Mouse (Mus musculus) CD8-positive naive resting alpha-beta T cell, adult 2 months (primary cell): ENCODE measurements around the gene Skap1.

Source experiments
- DNase-seq, 2 experiments: peaks; one replicate each; pipeline ENCODE4 v3.0.0; 2022; ENCODE audit warnings: low read depth in 2 of 2, low spot score in 2 of 2

The Skap1 gene

GRCm38 (mm10) chr11:96553091-96553490, 88.7 kb downstream of the Skap1 start:
- DNase-seq, result peak; percentile 42 to 62

GRCm38 (mm10) chr11:96560229-96560628, 95.8 kb downstream of the Skap1 start:
- DNase-seq, result no peak

- DNase-seq, result peak in 1 of 2 experiments; percentile 5
Measured at GRCm38 (mm10) chr11:96564088-96564487, 99.7 kb downstream of the Skap1 start.

DNA sequence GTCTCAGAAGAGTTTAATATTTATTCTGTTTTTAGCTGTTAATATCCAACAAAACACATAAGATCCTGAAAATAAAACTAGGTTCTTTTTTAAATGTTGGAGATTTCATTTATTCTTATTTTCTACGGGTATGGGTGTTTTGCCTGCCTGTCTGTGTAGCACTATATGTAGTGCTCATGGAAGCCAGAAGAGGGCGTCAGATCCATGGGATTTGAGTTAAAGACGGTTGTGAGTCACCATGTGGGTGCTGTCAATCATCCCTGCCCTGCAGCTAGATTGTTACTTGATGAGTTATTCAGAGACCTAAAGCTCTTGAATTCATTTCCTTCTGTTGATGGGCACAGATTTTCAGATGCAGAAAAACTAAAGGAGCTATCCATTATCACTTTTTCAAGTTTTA, 108.1 kb downstream of the Skap1 start:
- DNase-seq, result no peak

- no peak for DNase-seq
Measured at GRCm38 (mm10) chr11:96576491-96577427, 112.4 kb downstream of the Skap1 start.

- no peak for DNase-seq
Measured at GRCm38 (mm10) chr11:96578551-96579283, 114.3 kb downstream of the Skap1 start.

GRCm38 (mm10) chr11:96581604-96582384, 117.4 kb downstream of the Skap1 start:
- DNase-seq, result peak; percentile 22 to 45

- DNase-seq, result no peak
Measured at GRCm38 (mm10) chr11:96582595-96582994, 118.2 kb downstream of the Skap1 start.

- no peak for DNase-seq
Measured at GRCm38 (mm10) chr11:96589828-96590227, 125.4 kb downstream of the Skap1 start.

DNA sequence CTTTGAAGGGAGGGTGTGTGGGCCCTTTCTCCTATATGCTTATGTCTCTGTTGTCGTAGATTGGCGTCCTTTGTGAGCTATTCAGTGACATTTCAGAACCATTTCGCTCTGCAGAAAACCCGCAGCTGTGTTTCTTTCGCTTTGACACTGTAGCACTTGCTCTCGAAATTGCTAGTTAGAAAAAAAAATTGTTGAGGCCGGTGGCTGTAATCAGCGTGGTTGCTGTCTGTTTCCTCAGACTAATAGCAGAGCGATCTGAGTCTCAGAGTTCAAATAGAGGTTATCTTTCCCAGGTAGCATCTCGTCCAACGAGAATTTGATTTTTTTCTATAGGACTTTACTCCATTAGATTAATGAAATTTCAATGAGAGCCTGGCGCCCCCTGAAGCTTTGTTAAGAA, 131.5 kb downstream of the Skap1 start:
- DNase-seq, result no peak

DNA sequence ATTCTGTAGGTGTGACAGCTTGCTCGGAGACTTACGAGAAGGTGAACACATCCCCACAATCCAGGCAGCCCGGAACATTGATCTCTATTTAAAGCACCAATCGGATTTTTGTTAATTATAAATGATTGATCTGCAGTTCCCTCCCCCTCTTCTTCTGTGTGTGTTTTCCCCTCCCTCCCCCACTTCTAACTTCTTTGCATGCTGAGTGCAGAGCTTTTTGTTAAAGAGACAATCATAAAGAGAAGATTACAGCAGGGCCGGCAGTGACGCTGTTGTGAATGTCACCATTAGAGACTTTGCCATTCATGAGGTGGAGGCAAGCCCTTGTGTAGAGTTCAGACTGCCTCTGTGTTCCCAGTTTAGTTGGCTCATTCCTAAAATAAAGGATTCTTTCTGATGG, 131.9 kb downstream of the Skap1 start:
- no peak for DNase-seq

GRCm38 (mm10) chr11:96602806-96603205, 138.4 kb downstream of the Skap1 start:
- DNase-seq, result no peak

DNA sequence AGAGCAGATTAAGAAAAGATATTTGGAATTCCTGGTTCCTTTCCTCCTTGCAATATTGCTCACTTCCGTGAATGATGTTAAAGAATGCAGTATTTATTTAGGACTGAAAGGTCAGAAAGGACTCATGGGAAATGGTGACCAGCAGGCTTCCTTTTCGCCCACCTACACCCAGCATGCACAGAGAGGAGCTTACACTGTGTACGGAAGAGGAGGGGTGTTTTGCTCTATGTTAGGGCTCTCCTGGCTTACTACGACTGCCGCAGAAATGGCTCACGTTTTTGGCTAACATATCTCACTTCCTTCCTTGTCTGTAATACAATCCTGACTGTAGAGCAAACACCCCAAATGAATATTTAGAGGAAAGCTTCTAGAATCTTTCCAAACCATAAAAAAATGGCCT, 139.9 kb downstream of the Skap1 start:
- DNase-seq, result no peak

DNA sequence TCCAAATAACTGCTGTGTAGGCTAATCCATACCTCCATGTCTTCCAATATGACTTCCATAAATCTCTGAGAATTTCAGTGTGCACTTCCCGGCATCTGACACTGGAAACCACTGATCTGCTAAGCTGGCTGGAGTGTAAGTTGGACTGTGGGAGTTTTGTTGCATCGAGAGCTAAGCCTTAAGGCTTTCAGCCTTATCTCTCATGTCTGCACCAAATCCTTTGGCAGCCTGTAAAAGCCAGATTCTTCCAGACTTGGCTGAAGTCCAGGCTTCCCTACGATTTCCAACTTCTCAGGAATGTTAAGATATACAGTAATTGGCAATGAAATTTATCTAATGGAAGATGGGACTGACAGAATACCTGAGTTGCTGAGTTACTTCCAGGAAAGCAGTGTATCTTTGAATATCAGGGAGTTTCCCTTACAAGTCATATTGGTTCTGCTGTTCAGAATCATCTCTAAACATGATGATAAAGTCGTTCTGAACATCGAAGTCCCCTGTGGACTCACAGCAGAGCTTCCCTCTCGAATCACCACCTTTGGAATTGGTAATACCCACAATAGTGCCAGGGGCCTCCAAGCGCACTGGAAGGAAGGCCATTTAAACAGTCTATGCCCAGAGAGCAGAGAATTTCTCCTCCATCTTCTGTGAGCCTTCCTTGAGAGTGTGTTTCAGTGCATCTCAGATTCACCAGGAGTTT, 140.5 kb downstream of the Skap1 start:
- no peak for DNase-seq

GRCm38 (mm10) chr11:96605516-96605915, 141.1 kb downstream of the Skap1 start:
- no peak for DNase-seq

DNA sequence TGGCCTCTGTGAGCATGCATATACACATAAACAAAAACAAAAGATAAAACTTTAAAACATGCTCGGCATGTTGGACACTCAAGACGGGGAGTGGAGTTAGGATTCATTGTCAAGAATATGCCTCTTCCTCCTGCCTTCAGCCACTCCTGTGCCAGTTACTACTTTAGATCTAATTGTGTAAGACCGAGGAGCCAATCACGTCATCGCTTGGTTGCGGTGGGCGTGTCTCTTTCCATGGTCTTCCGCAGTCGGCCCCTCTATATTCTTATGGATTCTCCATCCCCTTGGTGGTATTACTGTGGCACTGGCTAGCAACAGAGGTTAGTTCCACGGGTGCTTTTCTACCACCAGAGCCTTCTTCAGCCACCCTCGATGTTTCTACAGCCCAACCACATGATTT, 148.2 kb downstream of the Skap1 start:
- DNase-seq, result no peak

- no peak for DNase-seq
Measured at GRCm38 (mm10) chr11:96616792-96617191, 152.4 kb downstream of the Skap1 start.

GRCm38 (mm10) chr11:96618789-96619445, 154.5 kb downstream of the Skap1 start:
- DNase-seq, result no peak

DNA sequence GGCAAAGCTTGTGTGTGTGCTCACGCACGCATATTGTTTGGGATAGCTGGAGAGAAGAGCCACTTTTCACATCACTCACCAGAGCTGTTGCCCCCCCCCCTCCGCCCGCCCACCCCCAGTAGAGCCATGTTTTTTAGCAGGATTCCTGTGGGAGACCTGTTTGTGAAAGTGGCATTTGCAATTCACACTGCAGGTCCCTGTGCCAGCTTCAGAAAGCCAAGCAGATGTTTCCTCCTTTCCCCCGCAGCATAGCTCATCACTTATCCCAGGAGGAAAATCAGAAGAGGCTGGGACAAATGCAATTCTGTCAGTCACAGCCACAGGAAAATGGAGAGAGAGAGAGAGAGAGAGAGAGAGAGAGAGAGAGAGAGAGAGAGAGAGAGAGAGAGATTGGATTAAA, 155.2 kb downstream of the Skap1 start:
- no peak for DNase-seq

GRCm38 (mm10) chr11:96620006-96620405, 155.6 kb downstream of the Skap1 start:
- DNase-seq, result no peak
